In the genomic region with DNA sequence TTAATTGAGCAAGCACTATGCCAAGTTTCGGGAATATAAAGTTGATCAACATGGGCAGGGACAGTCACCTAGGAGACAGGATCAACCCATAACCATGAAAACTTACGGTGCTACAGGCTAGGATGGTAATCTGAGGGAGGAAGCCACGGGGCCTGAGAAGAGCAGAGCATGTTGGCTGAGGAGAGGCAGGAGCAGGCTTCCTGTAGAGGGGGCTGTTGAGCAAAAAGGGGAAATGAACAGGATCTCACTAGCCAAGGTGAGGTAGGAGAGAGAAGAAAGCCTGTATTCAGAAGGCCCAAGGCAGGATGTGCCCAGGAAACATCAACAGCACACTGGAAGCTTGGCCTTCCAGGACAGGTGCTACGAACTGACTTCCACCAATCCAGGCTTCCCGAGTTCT, we compare ENCODE assay signal across 11 mouse cellular contexts. TPM values are rescaled to one million over a fixed set of nuclear protein-coding genes. Genes with fewer than 3 reads are reported as not detected.
DNase-seq lines count a peak whose midpoint lies in the region; ATAC-seq and TF ChIP-seq lines count a peak whose summit lies in the region.
"Had no signal": no experiment of that assay in that cellular context is flagged by ENCODE, and none has a peak within 500 bp of the region (broad histone marks: within the 10 kb centered on the region; RNA-seq: fewer than 3 reads in every experiment).

No protein-coding gene starts in this region.

- no peak overlapping the region for H3K4me3 ChIP-seq in cortical plate, adult 2 months (ENCODE audit: insufficient read depth, low read length)
- no peak overlapping the region for H3K4me3 ChIP-seq in lung, postnatal 0 days (ENCODE audit: low read depth, low read length)
- no peak overlapping the region for H3K4me3 ChIP-seq in stomach, postnatal 0 days (ENCODE audit: low read depth, low read length)
- H3K4me3 ChIP-seq: gastrocnemius, adult 2 months; neural tube, embryonic 13.5 days had no signal

- H3K27me3 ChIP-seq in lung, postnatal 0 days (replicated peaks; ENCODE audit: insufficient read depth, low read length): no peaks in the 10 kb centered on the region
- H3K27me3 ChIP-seq in stomach, postnatal 0 days (ENCODE audit: control insufficient read depth, insufficient read depth, low read length): no peaks in the 10 kb centered on the region
- H3K27me3 ChIP-seq: neural tube, embryonic 13.5 days had no signal

- 81% methylated on average over 5 of the region's 5 CpGs for WGBS in lung, postnatal 0 days
- WGBS in stomach, postnatal 0 days: 82% methylated on average over 5 of the region's 5 CpGs

- no peaks in the 10 kb centered on the region for H3K36me3 ChIP-seq in lung, postnatal 0 days (ENCODE audit: insufficient read depth, low read length)
- no peaks in the 10 kb centered on the region for H3K36me3 ChIP-seq in stomach, postnatal 0 days (ENCODE audit: control insufficient read depth, insufficient read depth, low read length)
- H3K36me3 ChIP-seq: G1E; neural tube, embryonic 13.5 days had no signal

- no peak overlapping the region for H3K9ac ChIP-seq in lung, postnatal 0 days (replicated peaks; ENCODE audit: low read depth)
- no peak overlapping the region for H3K9ac ChIP-seq in stomach, postnatal 0 days (ENCODE audit: low read length)
- H3K9ac ChIP-seq: neural tube, embryonic 13.5 days had no signal

- no peak for TF ChIP-seq POLR2A in cortical plate, adult 2 months (IDR thresholded peaks at IDR 0.05; ENCODE audit: extremely low read depth, insufficient read depth, low read length)

- 0 out of 2 replicates have a peak, but pooled peaks have one; percentile 13 for TF ChIP-seq CTCF in cortical plate, adult 2 months (IDR thresholded peaks at IDR 0.05; ENCODE audit: extremely low read depth, insufficient read depth, low read length)
- peak; percentile 39 for TF ChIP-seq CTCF in lung, postnatal 0 days (IDR thresholded peaks at IDR 0.05)
- peak; percentile 62 for TF ChIP-seq CTCF in stomach, postnatal 0 days (IDR thresholded peaks at IDR 0.05; ENCODE audit: low read depth)

- no peak for ATAC-seq in lung, postnatal 0 days
- ATAC-seq in stomach, postnatal 0 days (ENCODE audit: low FRiP score, low TSS enrichment): peak; percentile 32

- H3K4me1 ChIP-seq in cortical plate, adult 2 months (ENCODE audit: control insufficient read depth, insufficient read depth, low read length): no peaks in the 10 kb centered on the region
- H3K4me1 ChIP-seq in lung, postnatal 0 days (ENCODE audit: insufficient read depth, low read depth, low read length): no peaks in the 10 kb centered on the region; the same call in 1 of the 2 replicates
- H3K4me1 ChIP-seq in stomach, postnatal 0 days (replicated peaks; ENCODE audit: control insufficient read depth, insufficient read depth): 0 out of 2 replicates have a peak, but pooled peaks cover 2% of the 10 kb centered on the region
- H3K4me1 ChIP-seq: neural tube, embryonic 13.5 days had no signal

- DNase-seq in spleen, postnatal 4 days (ENCODE audit: low spot score in 2 of 2): peak; percentile 38 to 70
- DNase-seq in spleen, adult 12 weeks (ENCODE audit: low spot score): no peak
- no peak for DNase-seq in lung, postnatal 0 days (ENCODE audit: low spot score)
- DNase-seq in stomach, postnatal 0 days (ENCODE audit: low spot score): peak; percentile 60
- DNase-seq in cerebellum, postnatal 36 days: no peak
- DNase-seq in Muller cell, postnatal 12 days (ENCODE audit: inconsistent ontology term): no peak
- DNase-seq: gastrocnemius, adult 2 months; kidney, adult 18-20 months had no signal

- no peak for TF ChIP-seq EP300 in lung, postnatal 0 days (IDR thresholded peaks at IDR 0.05)
- no peak for TF ChIP-seq EP300 in stomach, postnatal 0 days (optimal IDR thresholded peaks at IDR 0.05)

- H3K27ac ChIP-seq in cortical plate, adult 2 months (ENCODE audit: insufficient read depth, low read length): no peak overlapping the region
- H3K27ac ChIP-seq in lung, postnatal 0 days (ENCODE audit: low read length): no peak overlapping the region
- peak overlapping the region; percentile 76 for H3K27ac ChIP-seq in stomach, postnatal 0 days (replicated peaks)
- H3K27ac ChIP-seq: gastrocnemius, adult 2 months; neural tube, embryonic 13.5 days had no signal

- H3K9me3 ChIP-seq in lung, postnatal 0 days (ENCODE audit: low read length): no peaks in the 10 kb centered on the region
- H3K9me3 ChIP-seq in stomach, postnatal 0 days (ENCODE audit: control insufficient read depth, low read length): no peaks in the 10 kb centered on the region
- H3K9me3 ChIP-seq: neural tube, embryonic 13.5 days had no signal

- H3K4me2 ChIP-seq in lung, postnatal 0 days (replicated peaks; ENCODE audit: low read depth, low read length): no peak overlapping the region
- no peak overlapping the region for H3K4me2 ChIP-seq in stomach, postnatal 0 days (replicated peaks; ENCODE audit: low read depth)
- H3K4me2 ChIP-seq: neural tube, embryonic 13.5 days had no signal

RNA-seq across cellular contexts. Expression of a gene that starts 9.0 kb away (rescaled TPM):
- polyA plus RNA-seq in cortical plate, adult 2 months (2012; rRNA removed): 7.0 and 7.1 TPM in 2 replicates
- 21.5 and 23.2 TPM in 2 replicates for polyA plus RNA-seq in lung, postnatal 0 days (2015; fragmentation: Nextera tagmentation; extraction: Ambion mirVana)
- polyA plus RNA-seq in stomach, postnatal 0 days (2015; fragmentation: Nextera tagmentation; extraction: Ambion mirVana): 53.8 and 56.2 TPM in 2 replicates
- polyA plus RNA-seq: G1E had no signal

Comparison
In these comparisons a context has a peak if more than half of its experiments do, and no peak if none do; other contexts are left out.
1. DNase-seq: peak in spleen, postnatal 4 days (2 of 2) and stomach, postnatal 0 days (single experiment); none in spleen, adult 12 weeks (single experiment), lung, postnatal 0 days (single experiment), cerebellum, postnatal 36 days (0 of 2) and Muller cell, postnatal 12 days (single experiment).
2. Peak in every context shown above with its lines, with median percentiles within 50 percentile points of each other: CTCF ChIP-seq.